Comparison of ENCODE assay signal across 9 mouse cellular contexts in the genomic region with DNA sequence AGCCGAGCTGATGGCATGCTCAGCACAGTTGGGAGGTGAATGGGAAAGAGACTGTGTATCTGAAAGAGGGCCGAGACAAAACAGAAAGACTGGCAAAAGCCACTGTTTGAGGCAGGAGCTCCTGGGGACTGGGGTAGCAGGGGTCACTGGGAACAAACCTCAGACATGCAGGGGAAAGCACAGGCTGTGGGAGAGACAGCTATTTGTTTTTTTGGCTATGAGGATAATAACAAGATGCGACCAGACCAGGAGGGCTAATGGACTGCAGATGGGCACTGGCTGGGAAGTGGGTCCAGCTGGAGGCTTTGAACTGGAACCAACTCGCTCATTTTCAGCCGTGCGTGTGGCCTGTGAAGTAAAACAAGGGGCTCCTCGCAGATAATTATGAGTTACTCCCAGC. TPM values are rescaled to one million over a fixed set of nuclear protein-coding genes. Genes with fewer than 3 reads are reported as not detected.
A peak's percentile ranks its signal among the peaks of the same experiment; 100 is the strongest.
DNase-seq lines count a peak whose midpoint lies in the region; ATAC-seq and TF ChIP-seq lines count a peak whose summit lies in the region.
"Had no signal": no experiment of that assay in that cellular context is flagged by ENCODE, and none has a peak within 500 bp of the region (broad histone marks: within the 10 kb centered on the region; RNA-seq: fewer than 3 reads in every experiment).

No protein-coding gene starts in this region.

- H3K4me1 ChIP-seq in midbrain, embryonic 10.5 days, result peaks cover 27% of the 10 kb centered on the region
- peaks cover 6% of the 10 kb centered on the region; the same call in 1 of the 2 replicates for H3K4me1 ChIP-seq in midbrain, embryonic 15.5 days
- peaks cover 22% of the 10 kb centered on the region for H3K4me1 ChIP-seq in embryonic facial prominence, embryonic 12.5 days
- H3K4me1 ChIP-seq in hindbrain, postnatal 0 days (ENCODE audit: insufficient read depth, low read length), result no peaks in the 10 kb centered on the region
- peaks cover 33% of the 10 kb centered on the region for H3K4me1 ChIP-seq in heart, embryonic 10.5 days

- H3K9ac ChIP-seq in midbrain, embryonic 15.5 days, result no peak overlapping the region
- no peak overlapping the region for H3K9ac ChIP-seq in embryonic facial prominence, embryonic 12.5 days
- no peak overlapping the region for H3K9ac ChIP-seq in hindbrain, postnatal 0 days (replicated peaks; ENCODE audit: low read length)

- DNase-seq in midbrain, embryonic 10.5 days (ENCODE audit: low spot score), result peak; percentile 51
- peak; percentile 68 for DNase-seq in hindbrain, postnatal 0 days (ENCODE audit: low spot score)
- peak; percentile 27 for DNase-seq in splenic B cell, adult 2 months (ENCODE audit: low read depth, low spot score)
- DNase-seq in heart, embryonic 10.5 days (ENCODE audit: low spot score), result no peak
- DNase-seq in heart, postnatal 14 days, result no peak
- no peak for DNase-seq in liver

- no peak overlapping the region for H3K4me3 ChIP-seq in midbrain, embryonic 10.5 days
- H3K4me3 ChIP-seq in midbrain, embryonic 15.5 days, result no peak overlapping the region
- H3K4me3 ChIP-seq in embryonic facial prominence, embryonic 12.5 days, result no peak overlapping the region
- H3K4me3 ChIP-seq in hindbrain, postnatal 0 days (ENCODE audit: low read length), result no peak overlapping the region
- H3K4me3 ChIP-seq in heart, embryonic 10.5 days, result no peak overlapping the region

- no peaks in the 10 kb centered on the region for H3K9me3 ChIP-seq in midbrain, embryonic 10.5 days (replicated peaks)
- no peaks in the 10 kb centered on the region for H3K9me3 ChIP-seq in midbrain, embryonic 15.5 days
- H3K9me3 ChIP-seq in embryonic facial prominence, embryonic 12.5 days, result no peaks in the 10 kb centered on the region
- no peaks in the 10 kb centered on the region for H3K9me3 ChIP-seq in hindbrain, postnatal 0 days (ENCODE audit: low read length)
- H3K9me3 ChIP-seq in heart, embryonic 10.5 days, result no peaks in the 10 kb centered on the region

- H3K27me3 ChIP-seq in midbrain, embryonic 10.5 days (ENCODE audit: low read depth, poor library complexity, severe bottlenecking), result no peaks in the 10 kb centered on the region
- H3K27me3 ChIP-seq in midbrain, embryonic 15.5 days (replicated peaks), result no peaks in the 10 kb centered on the region
- no peaks in the 10 kb centered on the region for H3K27me3 ChIP-seq in embryonic facial prominence, embryonic 12.5 days
- H3K27me3 ChIP-seq in hindbrain, postnatal 0 days (ENCODE audit: insufficient read depth, low read length), result no peaks in the 10 kb centered on the region
- H3K27me3 ChIP-seq in splenic B cell, adult 2 months (ENCODE audit: control insufficient read depth, insufficient read depth, low read length, poor library complexity, severe bottlenecking), result no peaks in the 10 kb centered on the region
- no peaks in the 10 kb centered on the region for H3K27me3 ChIP-seq in heart, embryonic 10.5 days (ENCODE audit: insufficient read depth, poor library complexity, severe bottlenecking)

- TF ChIP-seq CTCF in hindbrain, postnatal 0 days (IDR thresholded peaks at IDR 0.05; ENCODE audit: low read depth), result no peak

- H3K27ac ChIP-seq in midbrain, embryonic 10.5 days (replicated peaks), result peak overlapping the region; percentile 49
- H3K27ac ChIP-seq in midbrain, embryonic 15.5 days, result no peak overlapping the region
- 0 out of 2 replicates have a peak overlapping the region, but pooled peaks have one; percentile 47 for H3K27ac ChIP-seq in embryonic facial prominence, embryonic 12.5 days
- no peak overlapping the region for H3K27ac ChIP-seq in hindbrain, postnatal 0 days
- H3K27ac ChIP-seq in heart, embryonic 10.5 days, result no peak overlapping the region

- no peak for ATAC-seq in midbrain, embryonic 15.5 days (replicated peaks)
- no peak for ATAC-seq in embryonic facial prominence, embryonic 12.5 days (ENCODE audit: insufficient number of reproducible peaks, insufficient read depth, low FRiP score, low TSS enrichment)
- peak; percentile 60 for ATAC-seq in hindbrain, postnatal 0 days

- H3K4me2 ChIP-seq in midbrain, embryonic 15.5 days, result no peak overlapping the region
- 0 out of 2 replicates have a peak overlapping the region, but pooled peaks have one; percentile 1 for H3K4me2 ChIP-seq in embryonic facial prominence, embryonic 12.5 days (replicated peaks)
- no peak overlapping the region for H3K4me2 ChIP-seq in hindbrain, postnatal 0 days (ENCODE audit: low read depth, low read length)

- 35% methylated on average over 7 of the region's 7 CpGs for WGBS in midbrain, embryonic 10.5 days
- WGBS in midbrain, embryonic 15.5 days, result 7% methylated on average over 7 of the region's 7 CpGs
- 9% methylated on average over 7 of the region's 7 CpGs for WGBS in embryonic facial prominence, embryonic 12.5 days
- WGBS in hindbrain, postnatal 0 days, result 5% methylated on average over 7 of the region's 7 CpGs
- WGBS in heart, embryonic 10.5 days, result 26% methylated on average over 7 of the region's 7 CpGs

- peaks cover 16% of the 10 kb centered on the region for H3K36me3 ChIP-seq in midbrain, embryonic 10.5 days
- H3K36me3 ChIP-seq in midbrain, embryonic 15.5 days (replicated peaks), result 0 out of 2 replicates have a peak, but pooled peaks cover 7% of the 10 kb centered on the region
- H3K36me3 ChIP-seq in embryonic facial prominence, embryonic 12.5 days, result peaks cover 6% of the 10 kb centered on the region
- peaks cover 10% of the 10 kb centered on the region; the same call in 1 of the 2 replicates for H3K36me3 ChIP-seq in hindbrain, postnatal 0 days (ENCODE audit: insufficient read depth, low read length)
- H3K36me3 ChIP-seq in splenic B cell, adult 2 months (ENCODE audit: control insufficient read depth, insufficient read depth, low read length, poor library complexity, severe bottlenecking), result no peaks in the 10 kb centered on the region
- peaks cover 10% of the 10 kb centered on the region for H3K36me3 ChIP-seq in heart, embryonic 10.5 days

- intact Hi-C loops in heart, postnatal 14 days (cut with DNase I), result no loop called here

RNA-seq across cellular contexts. Expression of gene Prtg, which starts 52.9 kb away (rescaled TPM):
- polyA plus RNA-seq in midbrain, embryonic 10.5 days (2016; fragmentation: Nextera tagmentation; extraction: Ambion mirVana), result 9.9 and 19.9 TPM in 2 replicates
- polyA plus RNA-seq in midbrain, embryonic 15.5 days (2015; fragmentation: Nextera tagmentation; extraction: Ambion mirVana), result 0.45 and 0.47 TPM in 2 replicates
- polyA plus RNA-seq in embryonic facial prominence, embryonic 12.5 days (2016; fragmentation: Nextera tagmentation; extraction: Ambion mirVana), result 1.8 and 2.1 TPM in 2 replicates
- 1.4 and 4.4 TPM in 2 replicates for total RNA-seq in hindbrain, postnatal 0 days (2014; rRNA removed)
- 0.59 and 0.65 TPM in 2 replicates for polyA plus RNA-seq in hindbrain, postnatal 0 days (2015; fragmentation: Nextera tagmentation; extraction: Ambion mirVana)
- 7.6 and 11.1 TPM in 2 replicates for polyA plus RNA-seq in heart, embryonic 10.5 days (2016; fragmentation: Nextera tagmentation; extraction: Ambion mirVana)
- total RNA-seq in heart, postnatal 14 days (2021), result under 1 TPM; 0.12 to 0.14 TPM
- total RNA-seq: neutrophil, adult 5-6 weeks had no signal

Comparison
In these comparisons a context has a peak if more than half of its experiments do, and no peak if none do; other contexts are left out.
1. H3K27ac ChIP-seq: peak in midbrain, embryonic 10.5 days (single experiment) and embryonic facial prominence, embryonic 12.5 days (single experiment); none in midbrain, embryonic 15.5 days (single experiment), hindbrain, postnatal 0 days (single experiment) and heart, embryonic 10.5 days (single experiment).
2. DNase-seq: peak in midbrain, embryonic 10.5 days (single experiment), hindbrain, postnatal 0 days (single experiment) and splenic B cell, adult 2 months (single experiment); none in heart, embryonic 10.5 days (single experiment), heart, postnatal 14 days (0 of 2) and liver (single experiment).